19 mouse cellular contexts compared by ENCODE assay signal in the genomic region with DNA sequence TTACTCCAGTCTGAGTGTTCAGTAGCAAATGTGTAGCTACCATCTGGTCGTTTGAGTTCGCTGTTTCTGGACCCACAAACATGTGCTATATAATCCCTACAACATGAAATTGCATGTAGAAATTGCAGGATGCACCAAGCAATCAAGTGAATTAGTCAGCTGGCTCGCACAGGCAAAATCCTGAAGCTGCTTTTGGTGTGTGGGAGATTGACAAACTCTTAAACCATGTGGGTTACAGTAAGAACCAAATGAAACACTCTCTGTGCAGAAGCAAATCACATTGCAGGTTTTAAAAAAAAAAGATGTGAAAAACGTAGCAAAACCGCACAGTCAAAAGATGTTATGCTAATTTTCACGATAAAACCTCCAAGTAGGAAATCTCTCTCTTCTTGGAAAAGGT.
DNase-seq lines count a peak whose midpoint lies in the region; TF ChIP-seq lines count a peak whose summit lies in the region.
"Had no signal": no experiment of that assay in that cellular context is flagged by ENCODE, and none has a peak within 500 bp of the region (broad histone marks: within the 10 kb centered on the region; RNA-seq: fewer than 3 reads in every experiment).

No protein-coding gene starts in this region.

- H3K27ac ChIP-seq in gastrocnemius, adult 2 months, result peak overlapping the region; percentile 65; the same call in 1 of the 2 replicates
- H3K27ac ChIP-seq: embryonic facial prominence, embryonic 10.5 days; forebrain, embryonic 10.5 days had no signal

- DNase-seq in gastrocnemius, adult 2 months, result no peak
- no peak for DNase-seq in gastrocnemius, postnatal 4 days (ENCODE audit: low spot score in 2 of 2)
- peak; percentile 22 to 27 for DNase-seq in layer of hippocampus, adult 8-10 months (ENCODE audit: low spot score in 2 of 2)
- no peak for DNase-seq in layer of hippocampus, adult 11-12 months (ENCODE audit: low spot score)
- DNase-seq in right cerebral cortex, adult 18-20 months, result peak; percentile 35
- no peak for DNase-seq in right cerebral cortex, postnatal 4 days
- DNase-seq in layer of hippocampus, adult 9-11 months, result peak; percentile 49
- DNase-seq in urinary bladder, postnatal 4 days (ENCODE audit: low spot score in 2 of 2), result no peak
- DNase-seq: adrenal gland, postnatal 14 days; cerebellum, adult 18-20 months; cerebellum, adult 9-11 months; cerebellum, postnatal 36 days; gastrocnemius, postnatal 14 days; heart, postnatal 4 days had no signal

- TF ChIP-seq CTCF in gastrocnemius, adult 2 months (IDR thresholded peaks at IDR 0.05), result no peak

- intact Hi-C loops in gastrocnemius, adult 2 months (cut with DNase I), result no loop called here

- no peak overlapping the region for H3K4me3 ChIP-seq in gastrocnemius, adult 2 months
- H3K4me3 ChIP-seq: embryonic facial prominence, embryonic 10.5 days; erythroblast, embryonic 14.5 days; forebrain, embryonic 10.5 days; heart, embryonic 13.5 days; hindbrain, embryonic 12.5 days had no signal

Comparison
In these comparisons a context has a peak if more than half of its experiments do, and no peak if none do; other contexts are left out.
1. DNase-seq: peak in layer of hippocampus, adult 8-10 months (2 of 2), right cerebral cortex, adult 18-20 months (single experiment) and layer of hippocampus, adult 9-11 months (single experiment); none in gastrocnemius, adult 2 months (single experiment), gastrocnemius, postnatal 4 days (0 of 2), layer of hippocampus, adult 11-12 months (single experiment), right cerebral cortex, postnatal 4 days (single experiment) and urinary bladder, postnatal 4 days (0 of 2).